Mouse (Mus musculus): ENCODE data around the gene Jak1.

GRCm38 (mm10) chr4:101213477-101213876 is 51.6 kb downstream of the Jak1 start:
- no peak for TF ChIP-seq POLR2A (IDR thresholded peaks at IDR 0.05; ENCODE audit: insufficient read depth, low read length)
- no peak for TF ChIP-seq EP300 (IDR thresholded peaks at IDR 0.05; ENCODE audit: insufficient read depth, low read depth, low read length)
